Mouse (Mus musculus): ENCODE measurements around the gene Pde6h.
A peak's percentile ranks its signal among the peaks of the same experiment; 100 is the strongest.
"Not testable (repeated sequence)": the region's sequence is repeated elsewhere in the genome, so short reads cannot be mapped to it uniquely, and the experiment has no call there.

The Pde6h gene

GRCm38 (mm10) chr6:136923532-136923931 lies at the start of gene Pde6h:
Gene Pde6h (plus strand): TSS chr6:136923832.
- DNase-seq (ENCODE audit: inconsistent ontology term), result no peak

GRCm38 (mm10) chr6:136874599-136874998 lies 49.0 kb upstream of the Pde6h start:
- DNase-seq (ENCODE audit: inconsistent ontology term), result no peak

- DNase-seq (ENCODE audit: inconsistent ontology term), result no peak
Observed at GRCm38 (mm10) chr6:136875670-136876069, 48.0 kb upstream of the Pde6h start, which contains the start of gene Mgp. Gene Mgp (minus strand): TSS chr6:136875823.

- no peak for DNase-seq (ENCODE audit: inconsistent ontology term)
Observed at GRCm38 (mm10) chr6:136881678-136882077, 42.0 kb upstream of the Pde6h start.

- no peak for DNase-seq (ENCODE audit: inconsistent ontology term)
Observed at GRCm38 (mm10) chr6:136883431-136883915, 40.2 kb upstream of the Pde6h start.

GRCm38 (mm10) chr6:136883961-136884360 lies 39.7 kb upstream of the Pde6h start:
- no peak for DNase-seq (ENCODE audit: inconsistent ontology term)

GRCm38 (mm10) chr6:136884766-136885165 lies 38.9 kb upstream of the Pde6h start:
- DNase-seq (ENCODE audit: inconsistent ontology term), result not testable (repeated sequence)

- no peak for DNase-seq (ENCODE audit: inconsistent ontology term)
Observed at GRCm38 (mm10) chr6:136887854-136888253, 35.8 kb upstream of the Pde6h start.

- DNase-seq (ENCODE audit: inconsistent ontology term), result no peak
Observed at GRCm38 (mm10) chr6:136889067-136889466, 34.6 kb upstream of the Pde6h start.

GRCm38 (mm10) chr6:136889554-136889953 lies 34.1 kb upstream of the Pde6h start:
- DNase-seq (ENCODE audit: inconsistent ontology term), result no peak

- no peak for DNase-seq (ENCODE audit: inconsistent ontology term)
Observed at GRCm38 (mm10) chr6:136892002-136892401, 31.6 kb upstream of the Pde6h start.

- DNase-seq (ENCODE audit: inconsistent ontology term), result no peak
Observed at GRCm38 (mm10) chr6:136894532-136895339, 28.9 kb upstream of the Pde6h start.

GRCm38 (mm10) chr6:136897789-136898188 lies 25.8 kb upstream of the Pde6h start:
- peak; percentile 24 for DNase-seq (ENCODE audit: inconsistent ontology term)

- no peak for DNase-seq (ENCODE audit: inconsistent ontology term)
Observed at GRCm38 (mm10) chr6:136898222-136898621, 25.4 kb upstream of the Pde6h start.

- DNase-seq (ENCODE audit: inconsistent ontology term), result no peak
Observed at GRCm38 (mm10) chr6:136898954-136899353, 24.7 kb upstream of the Pde6h start.

GRCm38 (mm10) chr6:136900369-136901009 lies 23.1 kb upstream of the Pde6h start:
- peak; percentile 10 for DNase-seq (ENCODE audit: inconsistent ontology term)

GRCm38 (mm10) chr6:136901010-136901409 lies 22.6 kb upstream of the Pde6h start:
- DNase-seq (ENCODE audit: inconsistent ontology term), result no peak

- DNase-seq (ENCODE audit: inconsistent ontology term), result no peak
Observed at GRCm38 (mm10) chr6:136902527-136902926, 21.1 kb upstream of the Pde6h start.

GRCm38 (mm10) chr6:136903885-136904470 lies 19.7 kb upstream of the Pde6h start:
- DNase-seq (ENCODE audit: inconsistent ontology term), result no peak

- DNase-seq (ENCODE audit: inconsistent ontology term), result no peak
Observed at GRCm38 (mm10) chr6:136906283-136906936, 17.2 kb upstream of the Pde6h start.

GRCm38 (mm10) chr6:136906937-136907293 lies 16.7 kb upstream of the Pde6h start:
- DNase-seq (ENCODE audit: inconsistent ontology term), result no peak

- DNase-seq (ENCODE audit: inconsistent ontology term), result no peak
Observed at GRCm38 (mm10) chr6:136910247-136910890, 13.3 kb upstream of the Pde6h start.

Measured in Muller cell, postnatal 12 days (primary cell).